Mouse (Mus musculus) hindbrain, embryonic 14.5 days (tissue): Measurements from ENCODE around the gene 1700088E04Rik. TPM values are rescaled to one million over a fixed set of nuclear protein-coding genes. Genes with fewer than 3 reads are reported as not detected.
A peak's percentile ranks its signal among the peaks of the same experiment; 100 is the strongest.

Source experiments
- ATAC-seq: fragments of 200-750 bp; cut with Nextera tagmentation; 2 replicates; pipeline ENCODE4 v1.8.0; 2017; ENCODE audit warnings: moderate number of reproducible peaks, mild to moderate bottlenecking, moderate TSS enrichment, moderate library complexity; ENCODE audit not compliant: low FRiP score
- DNase-seq: peaks from one replicate; pipeline ENCODE4 v3.0.0-alpha.2; 2015; ENCODE audit warnings: low spot score
- H3K27ac ChIP-seq: fragments of 300-500 bp; sonication (generic); 2 replicates; pipeline ENCODE4 v1.5.1; 2014; ENCODE audit warnings: mild to moderate bottlenecking, moderate library complexity
- H3K27me3 ChIP-seq: fragments of 300-500 bp; sonication (generic); 2 replicates; pipeline ENCODE4 v1.6.1; 2014; ENCODE audit warnings: mild to moderate bottlenecking, low read length, mixed read lengths; ENCODE audit not compliant: control insufficient read depth, insufficient read depth
- H3K36me3 ChIP-seq: fragments of 300-500 bp; sonication (generic); replicated peaks from 2 replicates; pipeline ENCODE4 v1.6.1; 2014; ENCODE audit not compliant: control insufficient read depth, insufficient read depth
- H3K4me1 ChIP-seq: fragments of 300-500 bp; sonication (generic); replicated peaks from 2 replicates; pipeline ENCODE4 v1.6.1; 2014; ENCODE audit warnings: antibody characterized with exemption, low read length, mixed read lengths; ENCODE audit not compliant: control insufficient read depth, insufficient read depth
- H3K4me2 ChIP-seq: fragments of 300-500 bp; sonication (generic); replicated peaks from 2 replicates; pipeline ENCODE4 v1.6.1; 2014; ENCODE audit warnings: mild to moderate bottlenecking, moderate library complexity
- H3K4me3 ChIP-seq: fragments of 300-500 bp; sonication (generic); replicated peaks from 2 replicates; pipeline ENCODE4 v1.5.1; 2014; ENCODE audit warnings: mild to moderate bottlenecking, low read length
- H3K9ac ChIP-seq: fragments of 300-500 bp; sonication (generic); 2 replicates; pipeline ENCODE4 v1.6.1; 2014
- H3K9me3 ChIP-seq: fragments of 300-500 bp; sonication (generic); 2 replicates; pipeline ENCODE4 v1.6.1; 2016; ENCODE audit warnings: low read length; ENCODE audit not compliant: control insufficient read depth
- WGBS: fragments of 180-500 bp; shearing (Covaris S2); extraction: QIAGEN DNeasy Blood & Tissue Kit; methylation state at CpG from one replicate; pipeline ENCODE4 v1.1.7; 2014; 5-methylcytosine and 5-hydroxymethylcytosine counted together
- polyA plus RNA-seq: library from polyadenylated mRNA; unstranded; fragments of >200 nt; fragmentation: Nextera tagmentation; extraction: Ambion mirVana; gene quantifications from 2 replicates; pipeline ENCODE4 v1.2.1, GENCODE M21; 2014

1700088E04Rik gene
- polyA plus RNA-seq, 1 experiment from 2014 or later = 19.1 TPM

- ATAC-seq = no peak
- 0 out of 2 replicates have a peak overlapping the region, but pooled peaks have one; percentile 7 for H3K27ac ChIP-seq
These were observed 42.2 kb downstream of the 1700088E04Rik start for GRCm38 (mm10) chr15:79098868-79099267.

GRCm38 (mm10) chr15:79098220-79098619, 42.8 kb downstream of the 1700088E04Rik start:
- no peak for ATAC-seq
- no peak overlapping the region for H3K27ac ChIP-seq

More at GRCm38 (mm10) chr15:79098868-79099267, 42.2 kb downstream of the 1700088E04Rik start:
- no peaks in the 10 kb centered on the region for H3K9me3 ChIP-seq
- no peak overlapping the region for H3K4me2 ChIP-seq
- H3K9ac ChIP-seq = no peak overlapping the region
- no peak for DNase-seq
- no peak overlapping the region for H3K4me3 ChIP-seq
- 55% methylated on average over 7 of the region's 7 CpGs for WGBS
- no peaks in the 10 kb centered on the region for H3K4me1 ChIP-seq
- no peaks in the 10 kb centered on the region for H3K27me3 ChIP-seq
- peaks cover 24% of the 10 kb centered on the region for H3K36me3 ChIP-seq

GRCm38 (mm10) chr15:79097611-79098025, 43.4 kb downstream of the 1700088E04Rik start:
- Histone ChIP-seq H3K4me1 (no peaks in the 10 kb centered on the region), H3K27ac (no peak overlapping the region), H3K36me3 (peaks cover 37% of the 10 kb centered on the region), H3K4me2 (no peak overlapping the region), H3K27me3 (no peaks in the 10 kb centered on the region), H3K4me3 (no peak overlapping the region), H3K9ac (no peak overlapping the region), H3K9me3 (no peaks in the 10 kb centered on the region)
- 56% methylated on average over 6 of the region's 6 CpGs for WGBS
- no peak for DNase-seq
- no peak for ATAC-seq

More at GRCm38 (mm10) chr15:79098220-79098619, 42.8 kb downstream of the 1700088E04Rik start:
- H3K36me3 ChIP-seq = peaks cover 31% of the 10 kb centered on the region
- H3K4me3 ChIP-seq = no peak overlapping the region
- no peak for DNase-seq
- WGBS = 70% methylated on average over 5 of the region's 5 CpGs
- H3K27me3 ChIP-seq = no peaks in the 10 kb centered on the region
- H3K4me1 ChIP-seq = no peaks in the 10 kb centered on the region
- H3K9ac ChIP-seq = no peak overlapping the region
- H3K4me2 ChIP-seq = no peak overlapping the region
- no peaks in the 10 kb centered on the region for H3K9me3 ChIP-seq

DNA sequence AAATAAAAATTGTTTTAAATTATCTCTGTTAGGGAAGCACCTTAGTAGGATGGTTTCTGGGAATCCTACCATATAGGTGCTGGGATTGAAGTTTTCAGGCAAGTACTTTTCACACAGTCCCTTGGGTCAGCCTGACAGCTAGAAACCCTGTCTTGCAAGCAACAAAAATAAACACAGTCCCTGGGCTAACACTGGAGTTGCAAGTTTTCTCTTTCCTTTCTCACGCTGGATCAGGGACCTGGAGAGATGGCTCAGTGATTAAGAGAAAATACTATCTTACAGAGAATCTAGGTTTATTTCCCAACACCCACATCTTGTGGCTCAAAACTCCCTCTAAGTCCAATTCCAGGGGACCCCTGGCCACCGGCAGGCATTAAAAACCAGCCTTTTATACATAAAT, 43.9 kb downstream of the 1700088E04Rik start:
- Histone ChIP-seq H3K27ac (no peak overlapping the region), H3K4me2 (no peak overlapping the region), H3K36me3 (peaks cover 41% of the 10 kb centered on the region), H3K9me3 (no peaks in the 10 kb centered on the region), H3K4me3 (no peak overlapping the region), H3K27me3 (no peaks in the 10 kb centered on the region), H3K4me1 (no peaks in the 10 kb centered on the region), H3K9ac (no peak overlapping the region)
- DNase-seq (no peak), ATAC-seq (no peak)
- WGBS = 53% methylated on average over 2 of the region's 2 CpGs

- no peak overlapping the region for H3K9ac ChIP-seq
- H3K27ac ChIP-seq = no peak overlapping the region
- peaks cover 47% of the 10 kb centered on the region for H3K36me3 ChIP-seq
- ATAC-seq (no peak), DNase-seq (no peak)
- H3K4me2 ChIP-seq = no peak overlapping the region
- WGBS = 86% methylated on average over 3 of the region's 3 CpGs
- no peaks in the 10 kb centered on the region for H3K27me3 ChIP-seq
- H3K4me3 ChIP-seq = no peak overlapping the region
- H3K4me1 ChIP-seq = no peaks in the 10 kb centered on the region
- no peaks in the 10 kb centered on the region for H3K9me3 ChIP-seq
These were observed 44.5 kb downstream of the 1700088E04Rik start for GRCm38 (mm10) chr15:79096556-79096955.

DNA sequence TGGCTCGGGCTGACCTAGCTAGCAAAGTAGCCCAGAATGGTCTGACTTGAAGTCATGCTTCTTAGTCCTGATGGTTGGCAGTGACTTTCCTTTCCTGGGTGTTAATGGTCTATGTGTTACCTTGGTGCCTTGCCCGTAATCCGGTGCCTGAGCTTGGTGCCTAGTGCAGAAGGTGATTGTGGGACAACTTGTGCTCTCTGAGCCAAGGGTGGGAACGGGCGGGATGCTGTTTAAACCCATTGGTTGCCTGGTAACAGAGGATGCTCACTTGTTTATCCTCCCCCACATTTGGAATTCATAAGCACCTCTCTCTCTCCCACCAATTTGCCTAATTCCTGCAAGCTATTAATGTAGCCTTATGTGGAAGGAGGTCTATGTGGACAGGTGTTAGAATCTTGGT, 45.6 kb downstream of the 1700088E04Rik start:
- Histone ChIP-seq H3K27me3 (no peaks in the 10 kb centered on the region), H3K4me1 (no peaks in the 10 kb centered on the region), H3K9ac (no peak overlapping the region), H3K36me3 (peaks cover 58% of the 10 kb centered on the region), H3K4me2 (no peak overlapping the region), H3K9me3 (no peaks in the 10 kb centered on the region), H3K4me3 (no peak overlapping the region), H3K27ac (no peak overlapping the region)
- no peak for ATAC-seq
- DNase-seq = no peak
- WGBS = 83% methylated on average over 5 of the region's 5 CpGs

DNA sequence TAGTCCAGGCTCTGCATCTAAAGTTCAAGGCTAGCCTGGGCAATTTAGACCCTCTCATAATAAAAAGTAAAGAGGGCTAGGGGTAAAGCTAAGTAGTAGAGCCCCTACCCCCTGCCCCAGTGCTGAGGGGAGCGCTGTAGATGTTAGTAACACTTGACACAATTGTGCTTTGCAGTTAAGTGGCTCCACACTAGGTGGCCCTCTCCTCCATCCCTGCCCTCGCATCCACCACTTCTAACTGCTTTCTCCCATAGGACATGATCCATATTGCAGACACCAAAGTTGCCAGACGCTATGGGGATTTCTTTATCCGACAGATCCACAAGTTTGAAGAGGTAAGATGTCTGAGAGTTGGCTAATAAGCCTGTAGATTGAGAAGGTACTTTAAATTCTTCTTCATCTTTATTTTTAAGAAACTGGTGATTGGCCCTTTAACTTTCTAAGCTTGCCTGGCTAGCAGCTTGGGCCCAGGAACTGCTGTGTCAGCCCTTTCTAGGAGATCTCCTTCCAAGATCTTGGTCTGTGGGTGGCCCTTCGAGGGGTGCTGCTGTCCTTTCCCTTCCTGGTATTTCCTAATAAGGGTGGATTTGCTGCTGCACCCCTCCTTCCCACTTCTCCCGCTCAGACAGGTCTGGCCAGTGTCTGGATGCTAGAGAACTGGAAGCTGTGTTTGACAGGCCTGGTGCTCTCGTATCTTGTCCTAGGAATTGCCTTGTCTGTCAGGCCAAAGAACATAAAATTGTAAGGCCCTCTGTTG, 47.8 kb downstream of the 1700088E04Rik start:
- peaks cover 80% of the 10 kb centered on the region for H3K36me3 ChIP-seq
- no peaks in the 10 kb centered on the region for H3K4me1 ChIP-seq
- no peaks in the 10 kb centered on the region for H3K9me3 ChIP-seq
- no peaks in the 10 kb centered on the region for H3K27me3 ChIP-seq
- WGBS = 77% methylated on average over 7 of the region's 7 CpGs
- H3K27ac ChIP-seq = no peak overlapping the region
- 0 out of 2 replicates have a peak overlapping the region, but pooled peaks have one; percentile 2 for H3K9ac ChIP-seq
- ATAC-seq (no peak), DNase-seq (no peak)
- H3K4me2 ChIP-seq = no peak overlapping the region
- no peak overlapping the region for H3K4me3 ChIP-seq

- H3K9me3 ChIP-seq = no peaks in the 10 kb centered on the region
- ATAC-seq (no peak), DNase-seq (no peak)
- peaks cover 88% of the 10 kb centered on the region for H3K36me3 ChIP-seq
- no peaks in the 10 kb centered on the region for H3K4me1 ChIP-seq
- 93% methylated on average over 6 of the region's 6 CpGs for WGBS
- H3K9ac ChIP-seq = no peak overlapping the region
- H3K4me3 ChIP-seq = no peak overlapping the region
- no peak overlapping the region for H3K27ac ChIP-seq
- no peak overlapping the region for H3K4me2 ChIP-seq
- no peaks in the 10 kb centered on the region for H3K27me3 ChIP-seq
These were observed 48.8 kb downstream of the 1700088E04Rik start for GRCm38 (mm10) chr15:79092284-79092683.

- Histone ChIP-seq H3K36me3 (peaks cover 81% of the 10 kb centered on the region), H3K27me3 (no peaks in the 10 kb centered on the region), H3K9me3 (no peaks in the 10 kb centered on the region), H3K4me2 (no peak overlapping the region), H3K9ac (no peak overlapping the region), H3K4me3 (no peak overlapping the region), H3K27ac (no peak overlapping the region), H3K4me1 (peaks cover 9% of the 10 kb centered on the region)
- no peak for DNase-seq
- no peak for ATAC-seq
- WGBS = 97% methylated on average over 7 of the region's 7 CpGs
These were observed 61.5 kb downstream of the 1700088E04Rik start for GRCm38 (mm10) chr15:79079567-79079966.
